Mouse (Mus musculus) kidney, adult 2 months (tissue): ENCODE data around the gene Ptprg. TPM values are rescaled to one million over a fixed set of nuclear protein-coding genes. Genes with fewer than 3 reads are reported as not detected.

Experiments used
- DNase-seq: peaks from one replicate; pipeline ENCODE4 v3.0.0; 2021
- H3K27ac ChIP-seq: fragments of 200-500 bp; 2 replicates; pipeline ENCODE4 v1.5.1; 2012; ENCODE audit warnings: low read depth, low read length, control low read depth, inconsistent platforms; ENCODE audit not compliant: insufficient read depth
- H3K27me3 ChIP-seq: fragments of 200-500 bp; replicated peaks from 2 replicates; pipeline ENCODE4 v1.6.1; 2012; ENCODE audit warnings: mild to moderate bottlenecking, moderate library complexity, low read length, inconsistent platforms; ENCODE audit not compliant: control insufficient read depth, insufficient read depth
- H3K36me3 ChIP-seq: fragments of 200-500 bp; 2 replicates; pipeline ENCODE4 v1.6.1; 2012; ENCODE audit warnings: mild to moderate bottlenecking, moderate library complexity, low read length, inconsistent platforms; ENCODE audit not compliant: control insufficient read depth, insufficient read depth
- H3K4me1 ChIP-seq: fragments of 200-500 bp; 2 replicates; pipeline ENCODE4 v1.6.1; 2011; ENCODE audit warnings: low read length; ENCODE audit not compliant: control insufficient read depth, insufficient read depth
- H3K4me3 ChIP-seq: fragments of 200-500 bp; 2 replicates; pipeline ENCODE4 v1.5.1; 2011; ENCODE audit warnings: mild to moderate bottlenecking, low read depth, low read length, control low read depth; ENCODE audit not compliant: insufficient read depth
- CTCF ChIP-seq: fragments of 200-500 bp; conservative IDR thresholded peaks from 2 replicates; pipeline ENCODE4 v1.5.1; 2011; ENCODE audit warnings: low read depth, mild to moderate bottlenecking, control low read depth, low read length, moderate library complexity, mixed read lengths; ENCODE audit not compliant: insufficient read depth, insufficient read length
- POLR2A ChIP-seq: fragments of 200-500 bp; IDR thresholded peaks from one replicate; pipeline ENCODE4 v1.6.1; 2011; ENCODE audit warnings: low read depth, low read length, control low read depth
- WGBS: fragments of 180-500 bp; shearing (Covaris S2); methylation state at CpG from one replicate; pipeline ENCODE4 v1.1.7; 2018; 5-methylcytosine and 5-hydroxymethylcytosine counted together
- polyA plus RNA-seq: library from polyadenylated mRNA; depleted of rRNA; stranded (reverse); fragments of >200 nt; gene quantifications from 2 replicates; pipeline ENCODE4 v1.2.3, GENCODE M21; 2012

Ptprg gene
- polyA plus RNA-seq, 1 experiment, result 39.2 TPM

- Histone ChIP-seq H3K4me1 (no peaks in the 10 kb centered on the region), H3K4me3 (no peak overlapping the region), H3K36me3 (no peaks in the 10 kb centered on the region), H3K27ac (no peak overlapping the region), H3K27me3 (no peaks in the 10 kb centered on the region)
- TF ChIP-seq POLR2A (no peak), CTCF (no peak)
- no peak for DNase-seq
- 88% methylated on average over 9 of the region's 9 CpGs for WGBS
Observed at GRCm38 (mm10) chr14:11701516-11702249, 148.4 kb downstream of the Ptprg start.

GRCm38 (mm10) chr14:11702770-11703477 is 149.6 kb downstream of the Ptprg start:
- TF ChIP-seq POLR2A (no peak), CTCF (no peak)
- 81% methylated on average over 11 of the region's 11 CpGs for WGBS
- no peaks in the 10 kb centered on the region for H3K36me3 ChIP-seq

GRCm38 (mm10) chr14:11704871-11705270 is 151.5 kb downstream of the Ptprg start:
- no peaks in the 10 kb centered on the region for H3K4me1 ChIP-seq
- H3K36me3 ChIP-seq, result no peaks in the 10 kb centered on the region
- TF ChIP-seq POLR2A, result no peak
- no peak for TF ChIP-seq CTCF
- no peak overlapping the region for H3K27ac ChIP-seq
- WGBS, result 91% methylated on average over 2 of the region's 2 CpGs
- no peak overlapping the region for H3K4me3 ChIP-seq
- DNase-seq, result no peak
- H3K27me3 ChIP-seq, result no peaks in the 10 kb centered on the region

More at GRCm38 (mm10) chr14:11702770-11703477, 149.6 kb downstream of the Ptprg start:
- Histone ChIP-seq H3K4me1 (no peaks in the 10 kb centered on the region), H3K4me3 (no peak overlapping the region), H3K27ac (no peak overlapping the region), H3K27me3 (no peaks in the 10 kb centered on the region)
- DNase-seq, result no peak

GRCm38 (mm10) chr14:11709352-11709751 is 156.0 kb downstream of the Ptprg start:
- no peak overlapping the region for H3K4me3 ChIP-seq
- H3K4me1 ChIP-seq, result no peaks in the 10 kb centered on the region
- DNase-seq, result no peak
- H3K27me3 ChIP-seq, result no peaks in the 10 kb centered on the region
- WGBS, result 92% methylated on average over 2 of the region's 2 CpGs
- TF ChIP-seq POLR2A (no peak), CTCF (no peak)
- no peak overlapping the region for H3K27ac ChIP-seq
- H3K36me3 ChIP-seq, result no peaks in the 10 kb centered on the region

- Histone ChIP-seq H3K36me3 (no peaks in the 10 kb centered on the region), H3K27ac (no peak overlapping the region), H3K4me1 (no peaks in the 10 kb centered on the region), H3K27me3 (no peaks in the 10 kb centered on the region), H3K4me3 (no peak overlapping the region)
- peak; percentile 34 for DNase-seq
- WGBS, result 46% methylated on average over 8 of the region's 8 CpGs
- TF ChIP-seq POLR2A (no peak), CTCF (no peak)
Observed at GRCm38 (mm10) chr14:11709798-11710197, 156.5 kb downstream of the Ptprg start.

GRCm38 (mm10) chr14:11710410-11711122 is 157.2 kb downstream of the Ptprg start:
- Histone ChIP-seq H3K27me3 (no peaks in the 10 kb centered on the region), H3K4me1 (no peaks in the 10 kb centered on the region), H3K36me3 (no peaks in the 10 kb centered on the region), H3K27ac (no peak overlapping the region), H3K4me3 (no peak overlapping the region)
- DNase-seq, result no peak
- TF ChIP-seq POLR2A (no peak), CTCF (0 out of 2 replicates have a peak, but pooled peaks have one; percentile 9)
- 79% methylated on average over 9 of the region's 9 CpGs for WGBS

- WGBS, result 95% methylated on average over 6 of the region's 6 CpGs
- H3K4me1 ChIP-seq, result no peaks in the 10 kb centered on the region
- no peak for DNase-seq
- no peaks in the 10 kb centered on the region for H3K36me3 ChIP-seq
- H3K4me3 ChIP-seq, result no peak overlapping the region
- H3K27ac ChIP-seq, result no peak overlapping the region
- TF ChIP-seq POLR2A (no peak), CTCF (no peak)
- H3K27me3 ChIP-seq, result no peaks in the 10 kb centered on the region
Observed at GRCm38 (mm10) chr14:11712146-11712545, 158.8 kb downstream of the Ptprg start.
